Mouse (Mus musculus) brain, embryonic 14.5 days (tissue): ENCODE results near the gene Rad50.

Experiments
- CTCF ChIP-seq: fragments of 200-500 bp; IDR thresholded peaks from 2 replicates; pipeline ENCODE4 v1.5.1; 2012; ENCODE audit warnings: inconsistent platforms, mild to moderate bottlenecking, moderate library complexity, borderline replicate concordance; ENCODE audit not compliant: insufficient read depth, insufficient read length; ENCODE audit errors: extremely low read depth
- POLR2A ChIP-seq: fragments of 200-500 bp; IDR thresholded peaks from 2 replicates; pipeline ENCODE4 v1.6.1; 2012; ENCODE audit warnings: mild to moderate bottlenecking, inconsistent platforms, borderline replicate concordance; ENCODE audit not compliant: poor library complexity, insufficient read depth, insufficient read length, severe bottlenecking; ENCODE audit errors: extremely low read depth

GRCm38 (mm10) chr11:53627859-53628258, 79.3 kb downstream of the Rad50 start:
- peak; percentile 86; the same call in 1 of the 2 replicates for TF ChIP-seq CTCF
- no peak for TF ChIP-seq POLR2A
